Mouse (Mus musculus) stomach, embryonic 14.5 days (tissue): Measurements from ENCODE around the gene Psmc4. TPM values are rescaled to one million over a fixed set of nuclear protein-coding genes. Genes with fewer than 3 reads are reported as not detected.

Experiments used
- polyA plus RNA-seq: library from polyadenylated mRNA; unstranded; fragments of >200 nt; fragmentation: Nextera tagmentation; extraction: Ambion mirVana; gene quantifications from 2 replicates; pipeline ENCODE4 v1.2.1, GENCODE M21; 2014

Gene Psmc4
- polyA plus RNA-seq, 1 experiment from 2014 or later = 276 TPM

Other genes with a start within 250 kb of the Psmc4 start
- gene Zfp626, start 242.9 kb downstream of the Psmc4 start, polyA plus RNA-seq = 2.2 and 2.5 TPM in 2 replicates
- 9.5 and 9.6 TPM in 2 replicates for gene Zfp59, start 211.5 kb downstream of the Psmc4 start, polyA plus RNA-seq
- gene Zfp607a, start 192.6 kb downstream of the Psmc4 start, polyA plus RNA-seq = 5.5 and 6.0 TPM in 2 replicates
- gene Zfp974, start 120.6 kb downstream of the Psmc4 start, polyA plus RNA-seq = 11.1 and 12.9 TPM in 2 replicates
- 22.5 and 25.1 TPM in 2 replicates for gene Zfp780b, start 70.9 kb downstream of the Psmc4 start, polyA plus RNA-seq
- gene Zfp850, start 36.0 kb downstream of the Psmc4 start, polyA plus RNA-seq = 4.6 and 5.0 TPM in 2 replicates
- 14.4 and 19.0 TPM in 2 replicates for gene Fcgbp, start 21.1 kb upstream of the Psmc4 start, polyA plus RNA-seq
- gene 9530053A07Rik, start 79.4 kb upstream of the Psmc4 start, polyA plus RNA-seq = 0.07 TPM in 1 of 2 replicates, not detected in the other
- 41.8 and 48.2 TPM in 2 replicates for gene Fbl, start 119.6 kb upstream of the Psmc4 start, polyA plus RNA-seq
- 13.4 and 15.3 TPM in 2 replicates for gene Dyrk1b, start 129.4 kb upstream of the Psmc4 start, polyA plus RNA-seq
- gene Eid2, start 217.8 kb upstream of the Psmc4 start, polyA plus RNA-seq = 4.1 and 4.4 TPM in 2 replicates
- gene Eid2b, start 227.6 kb upstream of the Psmc4 start, polyA plus RNA-seq = 9.9 and 11.4 TPM in 2 replicates
- 0.27 TPM in 1 of 2 replicates, not detected in the other for gene Selenov, start 241.1 kb upstream of the Psmc4 start, polyA plus RNA-seq